Mouse (Mus musculus) liver, embryonic 18 days (tissue): Measurements from ENCODE around the gene Ptbp1. TPM values are rescaled to one million over a fixed set of nuclear protein-coding genes. Genes with fewer than 3 reads are reported as not detected.

Source experiments
- polyA plus RNA-seq: library from polyadenylated mRNA; depleted of rRNA; stranded (reverse); fragments of >200 nt; gene quantifications from 2 replicates; pipeline ENCODE4 v1.2.3, GENCODE M21; 2012; rRNA removed

The Ptbp1 gene
- polyA plus RNA-seq: 104 and 111 TPM in 2 replicates

DNA sequence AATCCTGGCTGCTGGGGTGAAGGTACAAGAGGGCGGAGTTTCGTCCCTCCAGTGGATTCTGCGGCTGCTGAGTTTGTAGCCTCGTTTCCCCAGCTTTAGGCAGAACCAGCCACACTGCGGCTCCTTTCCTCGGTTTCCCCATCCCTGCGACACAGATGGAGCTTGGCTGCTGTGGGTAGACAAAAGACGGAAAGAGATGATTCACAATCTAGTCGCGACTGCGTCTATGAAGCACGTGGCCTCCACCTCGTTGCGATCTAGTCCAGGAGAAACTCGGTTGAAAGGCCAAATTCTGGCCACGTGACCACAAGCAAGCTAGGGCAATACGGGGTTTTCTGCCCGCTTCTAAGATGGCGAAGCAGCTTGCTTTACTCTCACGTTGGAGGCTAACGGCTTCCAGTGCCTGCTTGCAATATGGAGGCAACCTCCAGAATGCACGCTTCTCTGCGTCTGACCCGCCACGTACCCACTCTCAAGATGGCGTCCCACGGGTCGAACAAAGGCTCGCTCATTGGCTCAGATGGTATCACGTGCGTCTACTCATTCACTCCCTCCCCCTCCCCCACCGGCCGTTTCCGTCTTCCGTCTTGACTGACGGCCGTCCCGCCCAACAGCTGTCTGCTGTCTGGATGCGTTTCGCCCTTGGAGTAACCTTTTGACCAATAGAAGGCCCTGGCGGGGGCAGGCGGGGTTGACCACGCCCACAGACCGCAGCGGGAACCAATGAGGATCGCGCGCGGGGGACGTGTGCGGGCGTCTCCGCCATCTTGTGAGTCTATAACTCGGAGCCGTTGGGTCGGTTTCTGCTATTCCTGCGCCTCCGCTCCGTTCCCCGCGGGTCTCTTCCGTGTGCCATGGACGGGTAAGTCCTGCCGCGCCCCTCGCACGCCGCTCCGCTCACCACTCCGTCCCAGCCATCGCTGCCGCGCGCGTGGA, at the start of gene Ptbp1:
Ptbp1 (plus strand) TSS at position 568 of the 936 bp plus-strand sequence.

DNA sequence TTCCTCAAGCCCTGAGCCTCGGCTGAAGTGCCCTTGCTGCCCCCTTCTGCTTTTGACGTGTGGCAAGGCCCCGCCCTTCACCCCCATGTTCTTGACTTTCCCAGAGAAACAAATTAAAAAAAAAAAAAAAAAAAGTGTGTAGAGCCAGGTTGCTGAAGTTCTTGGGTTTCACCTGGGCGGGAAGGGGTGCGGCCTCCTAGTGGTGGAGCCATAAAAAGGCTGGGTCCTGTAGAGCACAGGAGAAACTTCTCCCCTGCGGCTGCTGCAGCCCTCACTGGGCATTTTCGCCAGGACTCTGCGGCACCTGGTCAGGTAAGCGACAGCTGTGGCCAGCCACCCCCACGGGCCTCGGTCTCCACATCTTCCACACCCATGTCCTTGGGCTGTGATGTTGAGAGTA, 33.4 kb upstream of the Ptbp1 start, which contains the start of gene Misp:
Misp (plus strand) TSS at position 208 of the 400 bp plus-strand sequence.

DNA sequence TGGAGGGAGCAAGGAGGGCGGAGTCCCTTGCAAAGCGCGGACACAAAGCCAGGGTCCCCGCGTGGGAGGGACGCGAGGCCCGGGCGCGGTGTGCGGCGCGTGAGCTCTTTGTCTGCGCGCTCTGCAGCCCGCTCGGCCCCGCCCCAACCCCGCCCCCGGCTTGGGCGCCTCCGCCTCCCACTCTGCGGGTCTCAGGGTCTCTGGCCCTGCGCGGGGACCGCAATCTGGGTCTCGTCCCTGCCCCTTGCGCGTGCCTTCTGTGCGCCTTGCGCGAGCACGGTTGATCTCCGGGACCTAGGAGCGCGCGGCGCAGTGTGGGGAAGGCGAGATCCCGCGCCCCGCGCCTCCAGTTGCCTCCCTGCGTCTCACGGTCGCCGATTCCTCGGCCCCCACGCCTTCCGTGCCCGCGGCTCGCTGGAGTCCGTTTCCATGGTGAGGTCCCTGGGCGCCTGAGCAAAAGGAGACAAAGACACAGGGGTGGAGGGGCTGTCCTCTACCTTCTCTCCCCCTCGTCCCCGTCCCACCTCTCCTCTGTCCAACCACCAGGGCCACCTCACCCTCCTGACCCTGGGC, 20.1 kb downstream of the Ptbp1 start, which contains the start of the genes Prtn3 and Plppr3:
Prtn3 (plus strand) TSS at position 187 of the 573 bp plus-strand sequence.
Plppr3 (minus strand) TSS at position 345 of the 573 bp plus-strand sequence.

DNA sequence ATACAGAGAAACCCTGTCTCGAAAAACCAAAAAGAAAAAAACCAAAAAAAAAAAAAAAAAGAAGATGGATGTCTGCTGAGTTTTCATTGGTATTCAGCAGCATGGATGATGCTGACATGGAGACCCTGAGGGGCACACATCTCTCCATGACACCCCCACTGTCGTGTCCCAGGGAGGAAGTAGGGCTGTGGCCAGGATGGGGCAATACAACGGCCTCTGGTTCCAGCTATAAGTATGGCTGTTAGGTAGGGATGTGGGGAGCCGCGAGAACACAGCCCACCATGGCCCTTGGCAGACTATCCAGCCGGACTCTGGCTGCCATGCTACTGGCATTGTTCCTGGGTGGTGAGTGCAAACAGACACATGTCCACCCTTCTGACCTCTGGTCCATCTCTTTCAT, 31.8 kb downstream of the Ptbp1 start, which contains the start of gene Elane:
Elane (plus strand) TSS at position 194 of the 400 bp plus-strand sequence.

GRCm38 (mm10) chr10:79890670-79891069, 36.4 kb downstream of the Ptbp1 start, which contains the start of gene Cfd:
Gene Cfd, plus strand, starts transcription at chr10:79890853.

GRCm38 (mm10) chr10:79908167-79909091, 54.2 kb downstream of the Ptbp1 start, which contains the start of gene Med16:
Gene Med16, minus strand, starts transcription at chr10:79908923.

DNA sequence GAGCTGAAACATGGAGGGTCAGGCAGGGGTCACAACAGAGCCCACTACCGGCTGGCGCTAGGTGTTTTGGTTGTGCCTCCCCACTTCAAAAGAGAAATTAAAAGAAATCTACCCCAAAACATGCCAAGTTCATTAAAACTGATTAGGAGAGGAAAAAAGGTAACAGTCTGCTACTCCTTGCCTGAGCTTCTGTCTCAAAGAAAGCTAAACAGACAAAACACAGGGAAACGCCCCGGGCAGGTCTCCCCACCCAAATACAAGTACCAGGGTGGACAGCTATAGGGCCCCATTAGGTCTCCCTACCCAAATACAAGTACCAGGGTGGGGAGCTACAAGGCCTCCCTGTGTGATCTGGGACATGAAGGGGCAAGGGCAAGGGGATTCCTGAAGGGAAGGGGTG, 56.3 kb downstream of the Ptbp1 start, which contains the start of gene Gm26602:
Gm26602 (plus strand) TSS at position 301 of the 400 bp plus-strand sequence.

Other genes starting within 250 kb of the Ptbp1 start
- 0.03 and 0.06 TPM in 2 replicates for gene C2cd4c, start 240.4 kb upstream of the Ptbp1 start, polyA plus RNA-seq
- 0.26 and 0.30 TPM in 2 replicates for gene Shc2, start 216.5 kb upstream of the Ptbp1 start, polyA plus RNA-seq
- gene Odf3l2, start 208.7 kb upstream of the Ptbp1 start, polyA plus RNA-seq: not detected in 2 replicates
- 0.08 and 0.18 TPM in 2 replicates for gene Madcam1, start 189.9 kb upstream of the Ptbp1 start, polyA plus RNA-seq
- 14.3 and 15.9 TPM in 2 replicates for gene Tpgs1, start 185.1 kb upstream of the Ptbp1 start, polyA plus RNA-seq
- 75.1 and 80.8 TPM in 2 replicates for gene Cdc34, start 172.2 kb upstream of the Ptbp1 start, polyA plus RNA-seq
- gene Gzmm, start 165.4 kb upstream of the Ptbp1 start, polyA plus RNA-seq: 0.06 and 0.12 TPM in 2 replicates
- 793 and 830 TPM in 2 replicates for gene Bsg, start 149.9 kb upstream of the Ptbp1 start, polyA plus RNA-seq
- 0.08 and 0.09 TPM in 2 replicates for gene Hcn2, start 137.8 kb upstream of the Ptbp1 start, polyA plus RNA-seq
- gene Polrmt, start 107.8 kb upstream of the Ptbp1 start, polyA plus RNA-seq: 13.3 and 17.5 TPM in 2 replicates
- gene Fgf22, start 99.4 kb upstream of the Ptbp1 start, polyA plus RNA-seq: not detected in 2 replicates
- gene Rnf126, start 87.5 kb upstream of the Ptbp1 start, polyA plus RNA-seq: 36.8 and 38.6 TPM in 2 replicates
- gene Fstl3, start 77.2 kb upstream of the Ptbp1 start, polyA plus RNA-seq: 2.6 TPM in 2 replicates
- 3.3 and 4.4 TPM in 2 replicates for gene Prss57, start 63.5 kb upstream of the Ptbp1 start, polyA plus RNA-seq
- 4.8 and 5.8 TPM in 2 replicates for gene Palm, start 60.9 kb upstream of the Ptbp1 start, polyA plus RNA-seq
- 0.59 and 0.99 TPM in 2 replicates for gene Misp, start 33.4 kb upstream of the Ptbp1 start, polyA plus RNA-seq
- 200 and 257 TPM in 2 replicates for gene Prtn3, start 20.0 kb downstream of the Ptbp1 start, polyA plus RNA-seq
- gene Plppr3, start 20.2 kb downstream of the Ptbp1 start, polyA plus RNA-seq: 5.6 and 9.0 TPM in 2 replicates
- gene Elane, start 31.8 kb downstream of the Ptbp1 start, polyA plus RNA-seq: 103 and 130 TPM in 2 replicates
- gene Cfd, start 36.4 kb downstream of the Ptbp1 start, polyA plus RNA-seq: 0.08 and 0.12 TPM in 2 replicates
- gene Med16, start 54.5 kb downstream of the Ptbp1 start, polyA plus RNA-seq: 11.6 and 12.7 TPM in 2 replicates
- not detected in 2 replicates for gene Gm26602, start 56.4 kb downstream of the Ptbp1 start, polyA plus RNA-seq
- gene Kiss1r, start 62.5 kb downstream of the Ptbp1 start, polyA plus RNA-seq: 0.65 and 0.86 TPM in 2 replicates
- gene R3hdm4, start 66.8 kb downstream of the Ptbp1 start, polyA plus RNA-seq: 31.9 and 40.7 TPM in 2 replicates
- 8.4 and 10.3 TPM in 2 replicates for gene Arid3a, start 72.6 kb downstream of the Ptbp1 start, polyA plus RNA-seq
- 18.3 and 20.3 TPM in 2 replicates for gene Wdr18, start 105.7 kb downstream of the Ptbp1 start, polyA plus RNA-seq
- not detected in 2 replicates for gene Grin3b, start 116.3 kb downstream of the Ptbp1 start, polyA plus RNA-seq
- 66.7 and 79.1 TPM in 2 replicates for gene Tmem259, start 129.9 kb downstream of the Ptbp1 start, polyA plus RNA-seq
- gene Cnn2, start 134.2 kb downstream of the Ptbp1 start, polyA plus RNA-seq: 28.0 and 28.2 TPM in 2 replicates
- 6.1 and 7.9 TPM in 2 replicates for gene Abca7, start 142.1 kb downstream of the Ptbp1 start, polyA plus RNA-seq
- 23.6 and 31.2 TPM in 2 replicates for gene Arhgap45, start 162.2 kb downstream of the Ptbp1 start, polyA plus RNA-seq
- 79.7 and 92.0 TPM in 2 replicates for gene Polr2e, start 185.4 kb downstream of the Ptbp1 start, polyA plus RNA-seq
- 324 and 335 TPM in 2 replicates for gene Gpx4, start 192.7 kb downstream of the Ptbp1 start, polyA plus RNA-seq